Mouse (Mus musculus) hindbrain, embryonic 15.5 days (tissue): ENCODE data around the gene Nrp2. TPM values are rescaled to one million over a fixed set of nuclear protein-coding genes. Genes with fewer than 3 reads are reported as not detected.

Experiments used
- ATAC-seq: fragments of 200-750 bp; cut with Nextera tagmentation; 2 replicates; pipeline ENCODE4 v1.8.0; 2017; ENCODE audit warnings: low read depth, moderate number of reproducible peaks, moderate TSS enrichment; ENCODE audit not compliant: low FRiP score
- H3K27ac ChIP-seq: fragments of 300-500 bp; sonication (generic); replicated peaks from 2 replicates; pipeline ENCODE4 v1.5.1; 2015; ENCODE audit warnings: mild to moderate bottlenecking, inconsistent platforms
- H3K27me3 ChIP-seq: fragments of 300-500 bp; sonication (generic); 2 replicates; pipeline ENCODE4 v1.6.1; 2015; ENCODE audit warnings: control low read depth, inconsistent platforms
- H3K36me3 ChIP-seq: fragments of 300-500 bp; sonication (generic); 2 replicates; pipeline ENCODE4 v1.6.1; 2015; ENCODE audit warnings: control low read depth, inconsistent platforms
- H3K4me1 ChIP-seq: fragments of 300-500 bp; sonication (generic); replicated peaks from 2 replicates; pipeline ENCODE4 v1.6.1; 2015; ENCODE audit warnings: control low read depth, inconsistent platforms
- H3K4me2 ChIP-seq: fragments of 300-500 bp; sonication (generic); 2 replicates; pipeline ENCODE4 v1.6.1; 2015; ENCODE audit warnings: moderate library complexity, mild to moderate bottlenecking, inconsistent platforms
- H3K4me3 ChIP-seq: fragments of 300-500 bp; sonication (generic); 2 replicates; pipeline ENCODE4 v1.5.1; 2015; ENCODE audit warnings: mild to moderate bottlenecking, inconsistent platforms
- H3K9ac ChIP-seq: fragments of 300-500 bp; sonication (generic); 2 replicates; pipeline ENCODE4 v1.6.1; 2015; ENCODE audit warnings: inconsistent platforms
- H3K9me3 ChIP-seq: fragments of 300-500 bp; sonication (generic); 2 replicates; pipeline ENCODE4 v1.6.1; 2016; ENCODE audit warnings: control low read depth, inconsistent platforms
- WGBS: fragments of 180-500 bp; shearing (Covaris S2); methylation state at CpG from one replicate; pipeline ENCODE4 v1.1.7; 2015; 5-methylcytosine and 5-hydroxymethylcytosine counted together
- polyA plus RNA-seq: library from polyadenylated mRNA; unstranded; fragments of >200 nt; fragmentation: Nextera tagmentation; extraction: Ambion mirVana; gene quantifications from 2 replicates; pipeline ENCODE4 v1.2.1, GENCODE M21; 2015

Nrp2 gene
- polyA plus RNA-seq, 1 experiment from 2014 or later, result 31.5 TPM

- no peak overlapping the region for H3K27ac ChIP-seq
- no peaks in the 10 kb centered on the region for H3K27me3 ChIP-seq
- WGBS, result 40% methylated on average over 10 of the region's 10 CpGs
- no peak for ATAC-seq
- H3K9me3 ChIP-seq, result no peaks in the 10 kb centered on the region
- no peak overlapping the region for H3K4me2 ChIP-seq
- no peak overlapping the region for H3K9ac ChIP-seq
- H3K4me3 ChIP-seq, result no peak overlapping the region
- no peaks in the 10 kb centered on the region for H3K36me3 ChIP-seq
- H3K4me1 ChIP-seq, result no peaks in the 10 kb centered on the region
Observed at GRCm38 (mm10) chr1:62821509-62822398, 118.7 kb downstream of the Nrp2 start.

DNA sequence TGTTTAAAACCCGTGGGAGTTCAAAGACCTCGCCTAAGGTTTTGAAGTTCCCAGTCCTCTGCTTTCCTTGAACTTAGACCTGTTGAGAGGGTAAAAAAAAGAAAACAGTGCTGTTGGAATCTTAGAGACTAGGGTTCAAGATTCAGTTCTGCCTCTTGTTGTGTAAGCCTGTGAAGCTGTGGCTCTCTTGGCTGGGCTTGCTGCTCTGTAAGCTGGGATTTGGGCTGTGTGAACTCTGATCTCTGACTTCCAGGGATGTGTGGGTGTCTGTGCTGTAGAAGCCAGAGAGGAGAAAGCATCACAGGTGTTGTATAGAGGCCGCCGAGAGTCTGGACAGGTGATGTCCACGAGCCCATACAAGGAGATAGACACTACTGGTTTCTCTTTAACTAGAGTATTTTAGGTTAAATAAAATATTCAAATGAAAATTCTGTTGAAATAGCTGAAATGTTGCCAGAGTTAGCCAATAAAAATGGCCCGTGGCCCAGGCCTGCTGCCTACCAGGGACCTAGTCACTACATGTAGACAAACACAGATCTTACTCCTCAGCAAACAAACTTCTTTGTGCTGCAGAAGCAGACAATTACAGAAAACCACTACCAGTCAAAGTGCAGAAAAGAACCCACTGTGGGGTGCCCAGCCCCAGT is 120.6 kb downstream of the Nrp2 start:
- WGBS, result 83% methylated on average over 6 of the region's 6 CpGs
- Histone ChIP-seq H3K4me3 (no peak overlapping the region), H3K4me2 (no peak overlapping the region), H3K27ac (no peak overlapping the region), H3K9ac (no peak overlapping the region), H3K9me3 (no peaks in the 10 kb centered on the region), H3K27me3 (no peaks in the 10 kb centered on the region), H3K4me1 (peaks cover 11% of the 10 kb centered on the region), H3K36me3 (no peaks in the 10 kb centered on the region)
- ATAC-seq, result no peak

- no peak for ATAC-seq
- Histone ChIP-seq H3K4me1 (peaks cover 14% of the 10 kb centered on the region), H3K9me3 (no peaks in the 10 kb centered on the region), H3K27me3 (no peaks in the 10 kb centered on the region), H3K27ac (no peak overlapping the region), H3K9ac (no peak overlapping the region), H3K36me3 (no peaks in the 10 kb centered on the region), H3K4me3 (no peak overlapping the region), H3K4me2 (no peak overlapping the region)
- 78% methylated on average over 17 of the region's 17 CpGs for WGBS
Observed at GRCm38 (mm10) chr1:62825822-62826765, 123.0 kb downstream of the Nrp2 start.

GRCm38 (mm10) chr1:62827316-62827715 is 124.2 kb downstream of the Nrp2 start:
- Histone ChIP-seq H3K9ac (no peak overlapping the region), H3K27me3 (no peaks in the 10 kb centered on the region), H3K9me3 (no peaks in the 10 kb centered on the region), H3K4me1 (peaks cover 14% of the 10 kb centered on the region), H3K4me3 (no peak overlapping the region), H3K4me2 (no peak overlapping the region), H3K27ac (no peak overlapping the region), H3K36me3 (no peaks in the 10 kb centered on the region)
- WGBS, result 46% methylated on average over 10 of the region's 10 CpGs
- no peak for ATAC-seq

- Histone ChIP-seq H3K4me2 (no peak overlapping the region), H3K27ac (no peak overlapping the region), H3K9ac (no peak overlapping the region), H3K4me3 (no peak overlapping the region), H3K9me3 (no peaks in the 10 kb centered on the region), H3K4me1 (peaks cover 14% of the 10 kb centered on the region), H3K36me3 (no peaks in the 10 kb centered on the region), H3K27me3 (no peaks in the 10 kb centered on the region)
- WGBS, result 45% methylated on average over 4 of the region's 4 CpGs
- no peak for ATAC-seq
Observed at GRCm38 (mm10) chr1:62828156-62828555, 125.1 kb downstream of the Nrp2 start.

DNA sequence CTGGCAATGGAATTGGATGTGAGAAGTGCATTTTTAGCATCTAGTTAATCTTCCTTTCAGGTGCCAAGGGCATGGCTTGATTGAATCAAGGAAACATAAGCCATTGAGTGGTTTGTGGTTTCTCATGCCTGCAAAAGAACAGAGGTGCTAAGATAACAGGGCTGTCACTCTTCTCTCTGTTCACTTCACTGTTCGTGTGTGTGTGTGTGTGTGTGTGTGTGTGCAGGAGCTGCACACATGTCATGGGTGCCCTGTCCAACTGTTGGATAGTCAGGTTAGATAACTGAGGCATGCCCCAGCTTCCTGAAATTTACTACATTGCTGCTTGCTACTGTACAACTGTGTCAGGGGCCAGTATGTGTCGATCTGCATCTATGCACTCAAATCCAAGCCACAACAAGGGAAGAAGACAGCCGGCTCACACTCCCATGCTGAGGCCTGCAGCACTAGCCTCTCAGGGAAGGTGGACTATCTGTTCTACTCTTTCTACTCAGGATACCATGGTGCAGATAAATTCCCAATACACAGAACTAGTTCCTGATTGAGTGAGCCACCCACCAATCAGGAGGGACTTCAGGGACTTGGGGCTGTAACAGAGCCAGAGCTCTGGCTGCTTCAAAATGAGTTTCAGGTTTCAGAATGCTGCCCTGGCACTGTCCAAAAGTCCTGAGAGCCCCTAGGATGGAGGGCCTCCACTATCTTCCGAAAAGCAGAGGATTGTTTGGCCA is 126.8 kb downstream of the Nrp2 start:
- no peak for ATAC-seq
- no peak overlapping the region for H3K9ac ChIP-seq
- H3K36me3 ChIP-seq, result no peaks in the 10 kb centered on the region
- H3K27me3 ChIP-seq, result no peaks in the 10 kb centered on the region
- H3K27ac ChIP-seq, result no peak overlapping the region
- no peak overlapping the region for H3K4me3 ChIP-seq
- no peaks in the 10 kb centered on the region for H3K9me3 ChIP-seq
- peaks cover 14% of the 10 kb centered on the region for H3K4me1 ChIP-seq
- H3K4me2 ChIP-seq, result no peak overlapping the region
- WGBS, result 68% methylated on average over 4 of the region's 4 CpGs

DNA sequence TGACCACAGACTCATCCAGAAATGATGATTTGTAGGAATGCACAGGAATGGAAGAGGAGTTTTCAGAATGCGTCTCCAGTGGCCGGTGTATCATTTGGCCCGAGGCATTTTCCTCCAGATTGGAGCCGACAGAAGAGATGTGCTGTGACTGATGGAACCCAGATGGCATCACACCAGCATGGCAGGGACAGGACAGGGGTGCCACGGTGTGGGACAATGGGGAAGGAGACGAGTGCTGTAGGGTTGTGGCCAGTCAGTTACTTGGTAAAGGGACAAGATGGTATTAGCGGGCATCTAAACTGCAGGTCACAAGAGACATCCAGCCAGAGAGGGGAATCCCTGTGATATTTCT is 127.3 kb downstream of the Nrp2 start:
- H3K36me3 ChIP-seq, result no peaks in the 10 kb centered on the region
- no peak for ATAC-seq
- 60% methylated on average over 7 of the region's 7 CpGs for WGBS
- H3K4me2 ChIP-seq, result no peak overlapping the region
- no peak overlapping the region for H3K9ac ChIP-seq
- H3K4me3 ChIP-seq, result no peak overlapping the region
- H3K27me3 ChIP-seq, result no peaks in the 10 kb centered on the region
- no peak overlapping the region for H3K27ac ChIP-seq
- H3K9me3 ChIP-seq, result no peaks in the 10 kb centered on the region
- H3K4me1 ChIP-seq, result peaks cover 14% of the 10 kb centered on the region

- WGBS, result 70% methylated on average over 6 of the region's 6 CpGs
- Histone ChIP-seq H3K27ac (no peak overlapping the region), H3K9me3 (no peaks in the 10 kb centered on the region), H3K4me1 (peaks cover 14% of the 10 kb centered on the region), H3K4me2 (no peak overlapping the region), H3K36me3 (no peaks in the 10 kb centered on the region), H3K4me3 (no peak overlapping the region), H3K9ac (no peak overlapping the region), H3K27me3 (no peaks in the 10 kb centered on the region)
- no peak for ATAC-seq
Observed at GRCm38 (mm10) chr1:62831725-62832455, 128.8 kb downstream of the Nrp2 start.

DNA sequence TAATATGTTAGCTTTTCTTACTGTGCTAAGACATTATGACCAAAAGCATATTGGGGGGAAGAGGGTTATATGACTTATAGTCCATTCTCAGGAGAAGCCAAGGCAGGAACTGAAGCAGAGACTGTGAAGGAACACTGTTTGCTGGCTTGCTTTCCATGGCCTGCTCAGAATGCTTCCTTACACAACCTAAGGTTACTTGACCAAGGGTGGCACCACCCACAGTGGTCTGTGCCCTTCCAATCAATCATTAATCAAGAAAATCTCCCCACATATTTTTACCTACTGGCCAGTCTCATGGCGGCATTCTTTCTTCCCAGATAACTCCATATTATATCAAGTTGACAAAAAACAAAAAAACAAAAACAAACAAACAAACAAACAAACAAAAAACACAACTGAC is 130.3 kb downstream of the Nrp2 start:
- ATAC-seq, result no peak
- Histone ChIP-seq H3K9me3 (no peaks in the 10 kb centered on the region), H3K27me3 (no peaks in the 10 kb centered on the region), H3K9ac (no peak overlapping the region), H3K4me1 (0 out of 2 replicates have a peak, but pooled peaks cover 3% of the 10 kb centered on the region), H3K36me3 (no peaks in the 10 kb centered on the region), H3K4me2 (no peak overlapping the region), H3K4me3 (no peak overlapping the region), H3K27ac (no peak overlapping the region)
- 93% methylated on average over 1 of the region's 1 CpGs for WGBS

DNA sequence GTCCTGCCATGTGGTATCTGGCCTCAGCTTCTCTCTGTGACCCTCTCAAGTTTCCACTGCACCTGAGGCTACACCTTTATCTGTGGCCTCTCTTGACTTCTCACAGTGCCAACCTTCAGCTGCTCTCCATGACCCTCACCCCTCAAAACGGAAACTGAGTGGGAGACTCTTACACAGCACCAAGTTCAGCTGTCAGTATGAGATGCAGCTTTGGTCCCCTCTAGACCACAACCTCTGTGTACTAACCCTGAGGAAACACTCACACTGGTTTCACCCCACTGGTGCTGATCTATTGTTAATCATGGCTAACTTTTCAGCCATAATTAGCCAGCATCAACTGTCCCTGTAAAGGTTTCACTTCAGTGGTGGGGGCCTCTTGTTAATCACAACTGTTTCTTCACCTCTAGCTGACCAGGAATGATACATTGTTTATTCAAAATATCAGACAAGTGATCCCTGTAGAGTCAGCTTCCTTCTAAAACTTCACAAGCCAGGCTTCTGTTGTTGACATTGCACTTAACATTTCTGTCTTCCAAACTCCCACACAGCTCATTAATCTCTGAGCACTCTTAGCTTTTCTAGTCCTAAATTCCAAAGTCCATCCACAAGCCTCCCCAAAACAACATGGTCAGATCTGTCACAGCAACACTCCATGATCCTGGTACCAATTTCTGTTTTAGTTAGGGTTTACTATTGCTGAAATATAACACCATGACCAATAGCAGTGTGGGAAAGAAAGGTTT is 131.5 kb downstream of the Nrp2 start:
- Histone ChIP-seq H3K4me2 (no peak overlapping the region), H3K27ac (no peak overlapping the region), H3K9ac (no peak overlapping the region), H3K27me3 (no peaks in the 10 kb centered on the region), H3K36me3 (no peaks in the 10 kb centered on the region), H3K4me3 (no peak overlapping the region), H3K9me3 (no peaks in the 10 kb centered on the region), H3K4me1 (0 out of 2 replicates have a peak, but pooled peaks cover 3% of the 10 kb centered on the region)
- ATAC-seq, result no peak
- WGBS, result 91% methylated on average over 1 of the region's 1 CpGs
